ENCODE assay signal across 13 mouse cellular contexts in the genomic region with DNA sequence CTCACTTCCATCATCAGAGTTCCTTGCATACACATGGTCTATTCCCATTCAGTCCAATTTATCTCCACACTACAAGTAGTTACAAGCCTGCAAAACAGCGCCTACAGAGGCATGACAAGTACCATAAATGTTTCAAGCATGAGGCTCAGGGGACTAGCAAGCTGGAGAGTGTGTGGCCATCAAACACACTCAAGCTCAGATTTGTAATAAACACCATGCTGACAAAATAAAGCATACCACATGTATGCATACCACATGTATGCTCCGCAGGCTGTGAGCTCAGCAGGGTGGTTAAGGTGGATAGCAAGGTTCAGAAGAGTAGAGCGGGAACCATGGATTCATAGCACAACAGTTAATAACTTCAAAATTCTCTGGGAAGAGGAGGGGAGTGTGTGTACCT.
A peak's percentile ranks its signal among the peaks of the same experiment; 100 is the strongest.
DNase-seq lines count a peak whose midpoint lies in the region; ATAC-seq lines count a peak whose summit lies in the region.
"Had no signal": no experiment of that assay in that cellular context is flagged by ENCODE, and none has a peak within 500 bp of the region (broad histone marks: within the 10 kb centered on the region; RNA-seq: fewer than 3 reads in every experiment).

No protein-coding gene starts in this region.

- no peaks in the 10 kb centered on the region for H3K9me3 ChIP-seq in limb, embryonic 13.5 days
- H3K9me3 ChIP-seq in limb, embryonic 10.5 days (replicated peaks) = no peaks in the 10 kb centered on the region

- H3K9ac ChIP-seq in limb, embryonic 13.5 days = no peak overlapping the region

- no peaks in the 10 kb centered on the region for H3K4me1 ChIP-seq in limb, embryonic 13.5 days
- no peaks in the 10 kb centered on the region for H3K4me1 ChIP-seq in limb, embryonic 10.5 days

- peak; percentile 58 for DNase-seq in heart, adult 11 months
- DNase-seq in heart, adult 8-10 months (ENCODE audit: low spot score) = no peak
- no peak for DNase-seq in limb, embryonic 10.5 days (ENCODE audit: low spot score)
- DNase-seq: B cell, adult 2 months; cerebellum, adult 11 months; cerebellum, adult 11-12 months; cerebellum, adult 18-20 months had no signal

- H3K27ac ChIP-seq in limb, embryonic 13.5 days = no peak overlapping the region
- H3K27ac ChIP-seq in limb, embryonic 10.5 days = no peak overlapping the region

- ATAC-seq in limb, embryonic 13.5 days (ENCODE audit: low FRiP score, low read depth) = peak; percentile 69; the same call in 1 of the 2 replicates
- ATAC-seq: activated CD4-positive, CD25-positive, alpha-beta regulatory T cell, adult 4 months; CD4-positive, CD25-positive, alpha-beta regulatory T cell, adult 4 months; Patski had no signal

- no peaks in the 10 kb centered on the region for H3K36me3 ChIP-seq in limb, embryonic 13.5 days
- H3K36me3 ChIP-seq in limb, embryonic 10.5 days = no peaks in the 10 kb centered on the region
- H3K36me3 ChIP-seq: G1E had no signal

- no peak overlapping the region for H3K4me2 ChIP-seq in limb, embryonic 13.5 days (replicated peaks)

- H3K27me3 ChIP-seq in limb, embryonic 13.5 days = no peaks in the 10 kb centered on the region
- no peaks in the 10 kb centered on the region for H3K27me3 ChIP-seq in limb, embryonic 10.5 days (ENCODE audit: low read depth, poor library complexity, severe bottlenecking)
- H3K27me3 ChIP-seq: CH12.LX had no signal

- H3K4me3 ChIP-seq in limb, embryonic 13.5 days = no peak overlapping the region
- no peak overlapping the region for H3K4me3 ChIP-seq in limb, embryonic 10.5 days

- WGBS in limb, embryonic 13.5 days = 54% methylated on average over 3 of the region's 3 CpGs
- 89% methylated on average over 3 of the region's 3 CpGs for whole genome bisulfite sequencing in limb, embryonic 10.5 days
